Mouse (Mus musculus): ENCODE results near the gene Hoxa5.

The Hoxa5 gene

DNA sequence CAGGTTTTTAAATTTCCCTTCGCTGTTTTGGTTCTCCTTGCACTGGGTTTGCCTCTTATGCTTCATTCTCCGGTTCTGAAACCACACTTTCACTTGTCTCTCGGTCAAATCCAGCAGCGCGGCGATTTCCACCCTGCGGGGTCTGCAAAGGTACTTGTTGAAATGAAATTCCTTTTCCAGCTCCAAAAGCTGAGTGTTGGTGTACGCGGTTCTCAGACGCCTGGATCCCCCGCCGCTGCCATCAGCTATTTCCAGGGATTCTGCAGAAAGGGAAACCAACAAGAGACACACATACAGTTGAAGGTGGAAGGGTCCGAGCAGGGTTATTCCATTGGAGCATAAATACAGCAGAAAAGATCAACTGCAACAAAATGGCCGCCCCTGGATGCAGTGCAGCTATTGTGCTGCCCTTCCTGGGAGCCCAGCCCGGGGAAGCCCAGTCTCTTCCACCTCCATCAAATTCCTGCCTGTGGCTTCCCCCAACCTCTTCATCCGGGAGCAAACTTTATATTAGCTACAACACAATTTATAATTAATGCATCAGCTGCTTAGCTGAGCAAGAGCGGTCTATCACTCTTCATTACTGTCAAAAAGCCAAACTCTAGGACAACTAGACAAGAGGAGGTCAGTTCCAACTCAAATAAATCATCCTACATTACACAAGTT, 40.9 kb downstream of the Hoxa5 start:
- peak; percentile 81 for DNase-seq (ENCODE audit: low spot score)

DNA sequence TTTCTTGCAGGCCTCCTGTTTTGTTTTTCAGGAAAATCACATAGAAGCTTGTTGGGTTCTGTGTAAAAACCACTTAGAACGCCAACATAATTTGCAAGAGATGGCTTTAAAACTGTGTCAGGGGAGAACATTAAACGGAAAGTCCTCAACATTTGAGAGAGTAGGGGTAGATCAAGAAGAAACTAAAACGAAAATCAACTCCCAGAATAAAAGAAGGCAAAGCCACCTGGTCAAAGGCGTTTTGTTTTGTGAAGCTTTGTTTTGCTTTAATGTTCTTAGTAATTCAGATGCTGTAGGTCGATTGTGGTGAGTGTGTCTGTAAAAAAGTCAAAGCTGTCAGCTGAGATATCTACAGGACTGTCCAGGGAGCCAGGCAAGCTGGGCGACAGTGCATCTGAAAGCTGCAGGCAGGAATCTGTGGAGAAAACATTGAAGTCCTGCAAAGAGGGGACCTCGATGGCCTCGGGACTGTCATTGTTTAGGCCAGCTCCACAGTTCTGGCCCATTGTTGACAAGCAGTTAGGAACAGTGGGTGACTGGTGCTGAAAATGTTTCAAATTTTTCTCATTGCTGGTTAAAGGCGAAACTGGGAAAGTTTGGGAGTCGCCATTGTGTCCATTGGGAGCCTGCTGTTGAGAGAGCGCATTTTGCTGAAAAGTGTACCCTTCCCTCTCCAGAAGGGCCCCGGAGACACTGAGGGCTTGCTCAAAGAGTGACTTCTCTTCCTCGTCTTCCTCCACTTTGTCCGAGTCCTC, 41.6 kb downstream of the Hoxa5 start:
- peak; percentile 67 for DNase-seq (ENCODE audit: low spot score)

DNA sequence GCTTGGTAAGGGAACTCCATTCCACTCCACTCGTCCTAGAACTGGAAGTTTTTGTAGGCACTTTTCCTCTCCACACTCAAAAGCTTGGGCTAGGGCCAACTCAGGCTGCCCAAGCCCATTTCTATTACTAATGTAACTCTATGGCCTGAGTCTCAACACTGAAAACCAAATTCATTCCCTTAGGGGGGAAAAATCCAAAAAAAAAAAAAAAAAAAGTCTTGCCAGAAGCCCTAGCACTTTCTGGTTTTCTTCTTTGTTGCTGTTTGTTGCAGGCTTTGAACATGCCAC, 42.4 kb downstream of the Hoxa5 start:
- no peak for DNase-seq (ENCODE audit: low spot score)

DNA sequence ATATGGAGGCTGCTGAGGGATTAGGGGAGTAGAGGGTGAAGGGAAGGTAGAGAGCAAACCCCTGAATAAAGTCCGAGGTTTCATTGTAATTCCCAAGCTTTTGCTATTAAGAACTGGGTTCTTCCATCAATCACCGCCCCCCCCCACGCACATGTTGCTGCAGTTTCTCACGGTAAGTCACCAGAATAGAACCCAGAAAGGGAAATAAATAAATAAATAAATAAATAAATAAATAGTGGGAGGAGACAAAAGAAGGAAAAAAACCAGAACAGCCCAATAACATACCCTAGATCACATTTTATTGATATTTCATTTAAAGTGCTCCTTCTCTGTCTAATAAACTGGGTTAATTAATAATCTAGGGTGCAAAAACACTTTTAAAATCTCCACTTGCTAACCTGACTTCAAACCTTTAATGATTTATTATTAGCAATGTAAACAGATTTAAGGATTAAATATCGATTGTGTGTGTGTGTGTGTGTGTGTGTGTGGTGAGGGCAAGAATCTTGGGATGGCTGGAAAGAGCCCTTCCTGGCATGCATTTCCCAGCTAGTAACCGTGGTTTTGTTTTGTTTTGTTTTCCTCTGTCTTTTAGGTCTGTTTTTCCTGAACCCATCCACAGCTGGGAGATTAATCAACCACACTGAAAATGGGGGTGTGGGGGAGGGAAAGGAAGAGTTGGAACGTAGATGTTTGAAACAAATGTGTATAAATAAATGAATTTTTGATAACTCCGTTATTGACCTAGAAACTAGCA, 42.9 kb downstream of the Hoxa5 start:
- peak; percentile 65 for DNase-seq (ENCODE audit: low spot score)

DNA sequence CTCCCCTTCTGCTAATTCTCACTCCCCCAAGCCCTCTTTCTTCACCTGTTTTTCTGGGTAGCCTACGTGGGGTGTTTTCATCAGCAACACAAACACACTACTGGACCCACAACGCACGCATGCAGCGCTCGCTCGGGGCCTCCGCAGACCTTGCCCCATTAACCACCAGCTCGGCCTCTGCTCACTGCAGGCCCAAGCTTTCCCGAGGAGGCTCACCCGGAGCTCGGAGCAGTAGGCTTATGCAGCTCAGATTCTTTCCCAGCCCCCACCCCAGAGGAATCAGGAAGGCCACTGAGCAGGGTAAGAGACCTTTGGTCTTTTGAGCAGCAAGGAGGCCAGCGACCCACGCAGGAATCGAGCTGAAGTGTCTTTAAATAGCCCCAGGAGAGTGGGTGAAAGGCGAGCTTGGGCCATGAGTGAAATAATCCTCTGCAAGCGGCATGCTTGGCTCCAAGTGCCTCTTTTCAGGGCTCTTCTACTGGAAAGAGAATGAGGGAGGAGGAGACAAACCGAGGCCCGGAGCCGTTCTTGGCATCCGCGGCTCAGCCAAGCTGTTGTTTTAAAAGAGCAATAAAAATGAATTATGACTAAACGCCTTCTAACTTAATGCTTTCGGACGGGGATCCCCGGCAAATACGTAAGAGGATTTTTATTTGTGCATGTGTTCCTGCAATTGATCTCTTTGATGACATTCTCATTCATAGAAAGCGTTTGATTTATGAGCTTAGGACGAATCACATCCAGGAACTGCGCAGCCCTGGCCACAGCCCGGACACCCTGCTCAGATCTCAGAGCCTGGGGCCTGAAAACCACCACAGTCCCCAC, 43.7 kb downstream of the Hoxa5 start:
- peak; percentile 83 for DNase-seq (ENCODE audit: low spot score)

DNA sequence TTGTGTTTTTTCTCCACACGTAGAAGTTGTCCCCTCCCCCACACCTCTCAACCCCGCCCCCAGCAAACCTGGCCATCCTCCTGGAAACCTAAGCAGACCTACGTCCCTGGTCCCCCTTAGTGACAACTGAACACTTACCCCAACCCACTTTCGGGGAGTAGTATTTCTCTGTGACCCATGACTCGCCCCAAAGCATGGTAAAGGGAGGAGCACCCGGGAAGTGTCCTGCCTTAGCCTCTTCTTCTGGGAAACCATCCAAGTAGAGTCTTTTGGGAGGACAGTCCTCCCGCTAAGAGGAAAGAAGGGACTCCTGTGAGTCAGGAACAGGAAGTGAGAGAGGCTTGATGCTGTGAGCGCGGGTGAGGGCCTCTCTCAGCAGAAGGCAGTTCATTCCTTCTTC, 44.4 kb downstream of the Hoxa5 start:
- peak; percentile 52 for DNase-seq (ENCODE audit: low spot score)

DNA sequence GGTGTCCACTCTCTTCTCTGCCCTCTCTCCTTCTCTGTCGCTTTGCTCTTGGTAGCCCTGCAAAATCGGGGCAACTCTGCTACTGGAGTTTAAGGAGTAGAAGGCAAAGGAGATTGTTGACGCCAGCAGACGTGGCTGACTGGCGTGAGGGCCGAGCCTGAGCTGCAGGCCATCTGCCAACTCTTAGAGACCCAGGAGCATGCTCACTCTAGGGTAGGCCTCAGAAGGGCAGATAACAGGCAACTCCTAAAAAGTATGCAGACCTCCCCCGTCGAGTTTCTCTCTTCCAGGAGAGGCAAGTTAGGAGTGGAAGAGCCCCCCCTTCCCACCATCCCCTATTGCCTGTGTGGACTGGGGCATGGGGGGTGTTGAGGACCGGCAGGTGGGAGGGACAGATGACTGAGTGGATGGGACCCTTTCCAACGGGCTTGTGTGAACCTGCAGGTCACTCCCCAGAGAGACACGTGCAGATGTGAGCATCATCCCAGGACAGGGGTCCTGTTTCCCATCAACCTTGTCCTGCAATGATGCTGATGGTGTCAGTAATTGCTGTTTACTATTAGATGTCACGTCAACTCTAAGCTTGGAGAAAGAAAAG, 45.1 kb downstream of the Hoxa5 start:
- DNase-seq (ENCODE audit: low spot score), result peak; percentile 57

DNA sequence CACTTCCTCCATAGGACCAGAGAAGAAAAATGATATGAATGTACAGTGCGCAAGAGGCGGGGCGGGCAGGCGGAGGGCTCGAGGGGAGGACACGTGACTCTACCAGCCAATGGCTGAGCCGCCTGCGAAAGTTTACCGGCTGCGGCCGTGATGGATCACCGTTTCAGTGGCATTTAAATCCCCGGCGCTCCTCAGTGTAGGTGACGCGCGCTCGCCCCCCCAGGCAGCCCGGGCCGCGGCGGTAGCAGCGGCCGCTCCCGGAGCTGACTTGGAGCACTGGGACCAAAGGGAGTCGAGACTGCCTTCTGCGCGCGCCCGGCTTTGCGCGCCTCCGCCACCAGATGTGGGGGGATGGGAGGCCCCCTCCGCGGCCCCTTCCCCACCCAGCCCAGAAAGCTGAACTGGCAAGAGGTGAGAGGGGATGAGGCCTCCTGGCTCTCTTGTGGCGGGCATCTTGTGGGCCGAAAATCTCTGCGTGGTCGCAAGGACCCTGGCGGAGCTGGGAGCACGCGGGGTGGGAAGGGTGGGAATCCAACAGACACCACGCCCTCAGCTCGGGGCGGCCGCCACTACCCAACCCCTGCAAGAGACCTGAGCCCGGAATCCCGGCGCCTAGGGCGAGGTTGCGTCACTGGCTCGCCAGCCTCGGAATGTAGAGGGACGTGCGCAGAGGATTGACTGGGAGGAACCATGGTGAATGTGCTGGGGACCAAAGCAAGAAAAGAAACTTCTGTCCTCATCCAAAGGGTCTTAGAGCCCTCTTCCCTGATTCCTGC, 45.9 kb downstream of the Hoxa5 start, which contains the start of gene Hoxa1:
Hoxa1 (minus strand) TSS at position 42 of the 776 bp plus-strand sequence.
- peak; percentile 93 for DNase-seq (ENCODE audit: low spot score)

DNA sequence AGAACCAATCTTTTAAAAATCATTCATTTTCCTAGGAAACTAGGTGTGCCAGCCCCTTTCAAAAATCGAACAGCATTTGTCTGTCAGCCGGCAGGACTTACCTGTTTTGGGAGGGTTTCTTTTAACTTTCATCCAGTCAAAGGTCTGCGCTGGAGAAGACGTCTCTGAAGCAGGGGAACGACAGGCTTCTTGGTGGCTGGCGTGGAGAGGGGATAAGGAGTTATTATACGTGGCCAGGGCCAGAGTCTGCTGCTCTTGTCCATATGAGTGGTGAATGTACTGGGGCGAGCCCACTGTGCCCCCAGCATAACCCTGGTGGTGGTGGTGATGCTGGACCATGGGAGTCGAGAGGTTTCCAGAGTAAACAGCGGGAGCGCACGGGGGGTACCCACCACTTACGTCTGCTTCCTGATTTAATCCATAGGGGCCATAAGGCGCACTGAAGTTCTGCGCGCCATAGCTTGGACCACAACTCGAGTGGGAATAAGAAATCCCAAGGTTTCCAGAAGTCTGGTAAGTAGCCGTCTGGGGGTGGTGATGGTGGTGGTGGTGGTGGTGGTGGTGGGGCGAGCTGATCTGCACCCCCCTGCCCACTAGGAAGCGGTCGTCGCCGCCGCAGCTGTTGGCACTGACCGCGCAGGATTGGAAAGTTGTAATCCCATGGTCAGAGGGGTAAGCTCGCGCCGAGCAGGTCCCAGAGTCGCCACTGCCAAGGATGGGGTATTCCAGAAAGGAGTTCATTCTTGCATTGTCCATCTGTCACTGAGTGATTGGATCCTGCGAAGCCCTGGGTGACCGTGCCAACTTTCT, 46.7 kb downstream of the Hoxa5 start:
- peak; percentile 27 for DNase-seq (ENCODE audit: low spot score)

DNA sequence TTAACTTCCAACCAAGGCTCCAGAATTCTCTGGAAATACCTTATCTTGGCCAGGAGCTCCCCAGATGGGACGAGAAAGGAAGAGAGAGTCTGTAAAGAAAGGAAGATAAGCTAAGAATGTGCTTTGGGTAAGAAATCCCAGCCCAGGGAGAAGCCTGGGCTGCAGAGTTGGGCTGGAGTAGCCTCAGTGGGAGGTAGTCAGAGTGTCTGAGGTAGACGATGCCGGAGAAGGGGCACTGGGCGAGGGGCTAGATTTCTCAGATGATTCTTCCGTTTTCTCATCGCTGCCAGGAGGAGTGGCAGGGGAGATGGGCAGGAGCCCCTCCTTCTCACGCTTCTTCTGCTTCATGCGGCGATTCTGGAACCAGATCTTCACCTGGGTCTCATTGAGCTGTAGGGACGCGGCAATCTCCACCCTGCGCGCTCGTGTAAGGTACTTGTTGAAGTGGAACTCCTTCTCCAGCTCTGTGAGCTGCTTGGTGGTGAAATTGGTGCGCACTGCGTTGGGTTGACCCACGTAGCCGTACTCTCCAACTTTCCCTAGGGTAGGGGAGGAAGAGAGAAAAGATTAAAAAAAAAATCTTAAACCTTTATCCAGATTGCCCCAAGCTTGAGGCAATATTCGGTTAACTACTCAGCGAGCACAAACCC, 47.7 kb downstream of the Hoxa5 start:
- DNase-seq (ENCODE audit: low spot score), result peak; percentile 31

DNA sequence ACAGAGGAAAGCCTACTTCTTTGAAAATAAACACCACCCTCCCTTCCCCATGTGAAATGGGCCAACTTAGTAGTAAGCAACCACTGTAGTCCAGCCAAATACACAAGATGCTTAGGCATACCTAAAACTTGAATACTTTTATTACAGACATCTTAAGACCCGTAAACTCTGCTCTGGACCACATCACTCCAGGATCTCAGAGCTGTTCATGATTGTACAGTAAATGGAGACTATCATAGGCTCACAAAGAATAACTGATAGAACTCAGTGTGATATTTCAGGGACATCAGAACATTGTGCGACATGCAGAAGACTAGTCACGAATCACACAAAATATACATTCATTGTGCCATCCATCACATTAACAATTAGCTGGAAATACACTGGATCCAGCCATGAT, 48.9 kb downstream of the Hoxa5 start:
- no peak for DNase-seq (ENCODE audit: low spot score)

DNA sequence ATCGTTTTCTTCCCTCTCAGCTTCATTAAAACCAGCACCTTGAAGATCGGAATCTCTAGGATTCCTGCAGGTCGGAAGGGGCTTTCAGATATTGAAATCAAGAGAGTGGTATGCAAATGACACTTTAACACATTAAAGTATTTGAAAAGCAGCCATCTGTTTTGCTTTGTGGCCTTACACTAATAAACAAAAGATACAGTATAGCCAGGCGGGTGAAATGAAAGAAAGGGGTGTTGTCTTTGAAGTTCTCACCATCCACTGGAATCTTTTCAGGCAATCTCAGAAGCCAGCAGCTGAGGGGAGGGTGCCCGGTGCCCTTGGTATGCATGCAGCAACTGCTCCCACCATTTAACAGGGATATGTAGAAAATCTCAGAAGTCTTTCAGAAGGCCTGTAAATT, 50.3 kb downstream of the Hoxa5 start:
- no peak for DNase-seq (ENCODE audit: low spot score)

DNA sequence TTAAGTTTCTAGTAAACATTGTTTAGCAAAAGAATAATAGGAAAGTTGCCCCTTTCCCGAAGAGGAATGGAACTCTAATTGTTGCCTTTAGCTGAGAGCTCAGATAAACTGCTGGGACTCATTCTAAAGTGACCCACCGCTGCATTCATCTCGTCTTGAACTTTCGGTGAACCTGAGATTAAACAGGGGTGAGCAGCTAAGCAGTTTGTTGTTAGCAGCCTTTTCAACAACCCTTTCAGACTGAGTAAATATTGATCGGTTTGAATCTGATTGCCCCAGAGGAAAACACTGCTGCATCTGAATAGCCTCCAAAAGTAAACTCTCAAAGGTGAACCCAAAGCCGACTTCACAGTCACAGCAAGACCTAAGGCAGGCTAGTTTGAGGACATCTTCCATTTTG, 51.1 kb downstream of the Hoxa5 start:
- peak; percentile 77 for DNase-seq (ENCODE audit: low spot score)

DNA sequence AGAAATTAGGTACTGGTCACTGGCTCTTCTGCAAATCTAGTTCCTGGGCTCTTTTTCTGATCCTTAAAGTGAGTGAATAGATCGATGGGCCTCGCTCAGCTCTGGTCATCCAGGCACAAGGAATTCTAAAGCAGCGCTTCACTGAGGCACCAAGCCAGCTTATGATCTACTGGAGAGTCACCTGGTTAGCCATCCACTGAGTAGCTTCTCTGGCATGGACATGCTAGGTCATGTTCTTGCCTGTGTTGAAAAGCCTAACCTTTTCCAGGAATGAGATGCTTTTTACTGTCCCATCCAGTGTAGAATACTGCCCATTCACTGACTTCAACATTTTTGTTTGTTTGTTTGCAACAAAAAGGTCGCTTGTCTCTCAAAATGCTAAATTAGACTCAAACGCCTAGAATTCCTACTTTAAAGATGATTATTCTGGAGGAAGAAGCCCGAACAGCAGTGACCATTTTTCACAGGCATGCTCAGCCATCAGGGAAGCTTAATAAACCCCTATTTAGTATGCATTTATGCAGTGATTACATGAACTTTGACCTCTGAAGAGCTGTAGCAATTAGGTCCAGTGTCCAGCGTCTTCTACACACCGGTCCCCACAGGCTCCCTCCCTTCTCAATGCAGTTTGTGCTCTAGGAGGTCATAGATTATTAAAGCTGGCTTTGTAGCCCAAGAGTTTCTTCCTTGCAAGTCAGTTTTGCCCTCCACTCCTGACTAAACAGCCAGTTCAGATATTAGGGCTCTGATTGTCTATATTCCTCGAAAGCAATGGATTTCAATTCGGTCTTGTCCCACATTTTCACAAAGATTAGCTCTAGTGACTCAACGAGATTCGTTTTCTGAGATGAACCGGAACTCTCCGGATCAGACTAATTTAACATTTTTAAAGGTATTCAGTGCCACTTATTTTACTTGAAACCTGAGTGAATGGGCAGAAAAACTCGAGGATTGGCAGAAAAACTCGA, 51.9 kb downstream of the Hoxa5 start:
- peak; percentile 60 for DNase-seq (ENCODE audit: low spot score)
